Mouse (Mus musculus) hindbrain, postnatal 0 days (tissue): ENCODE data around the gene Nme7. TPM values are rescaled to one million over a fixed set of nuclear protein-coding genes. Genes with fewer than 3 reads are reported as not detected.

Source experiments
- ATAC-seq: fragments of 200-750 bp; cut with Nextera tagmentation; 2 replicates; pipeline ENCODE4 v1.8.0; 2017; ENCODE audit warnings: mild to moderate bottlenecking, moderate TSS enrichment, moderate library complexity
- DNase-seq: peaks from one replicate; pipeline ENCODE4 v3.0.0-alpha.2; 2015; ENCODE audit warnings: low spot score
- H3K27ac ChIP-seq: fragments of 300-500 bp; sonication (generic); 2 replicates; pipeline ENCODE4 v1.5.1; 2014; ENCODE audit warnings: mild to moderate bottlenecking
- H3K27me3 ChIP-seq: fragments of 300-500 bp; sonication (generic); 2 replicates; pipeline ENCODE4 v1.6.1; 2014; ENCODE audit warnings: low read length, mixed read lengths; ENCODE audit not compliant: insufficient read depth
- H3K36me3 ChIP-seq: fragments of 300-500 bp; sonication (generic); 2 replicates; pipeline ENCODE4 v1.6.1; 2014; ENCODE audit warnings: low read length, mixed read lengths; ENCODE audit not compliant: insufficient read depth
- H3K4me1 ChIP-seq: fragments of 300-500 bp; sonication (generic); 2 replicates; pipeline ENCODE4 v1.6.1; 2014; ENCODE audit warnings: antibody characterized with exemption, low read length, mixed read lengths; ENCODE audit not compliant: insufficient read depth
- H3K4me2 ChIP-seq: fragments of 300-500 bp; sonication (generic); 2 replicates; pipeline ENCODE4 v1.6.1; 2014; ENCODE audit warnings: low read depth, mild to moderate bottlenecking, low read length, moderate library complexity, mixed read lengths
- H3K4me3 ChIP-seq: fragments of 300-500 bp; sonication (generic); 2 replicates; pipeline ENCODE4 v1.5.1; 2014; ENCODE audit warnings: low read length
- H3K9ac ChIP-seq: fragments of 300-500 bp; sonication (generic); replicated peaks from 2 replicates; pipeline ENCODE4 v1.6.1; 2014; ENCODE audit warnings: mild to moderate bottlenecking, low read length, moderate library complexity, mixed read lengths
- H3K9me3 ChIP-seq: fragments of 300-500 bp; sonication (generic); 2 replicates; pipeline ENCODE4 v1.6.1; 2016; ENCODE audit warnings: low read length, mixed read lengths
- CTCF ChIP-seq: IDR thresholded peaks from 2 replicates; pipeline ENCODE4 v1.5.1; 2016; ENCODE audit warnings: antibody characterized with exemption, control low read depth, low read depth
- WGBS: fragments of 180-500 bp; shearing (Covaris S2); extraction: QIAGEN DNeasy Blood & Tissue Kit; methylation state at CpG from one replicate; pipeline ENCODE4 v1.1.7; 2014; 5-methylcytosine and 5-hydroxymethylcytosine counted together
- polyA plus RNA-seq: library from polyadenylated mRNA; unstranded; fragments of >200 nt; fragmentation: Nextera tagmentation; extraction: Ambion mirVana; gene quantifications from 2 replicates; pipeline ENCODE4 v1.2.1, GENCODE M21; 2015
- total RNA-seq: library from RNA; depleted of rRNA; stranded (reverse); fragments of >200 nt; gene quantifications from 2 replicates; pipeline ENCODE4 v1.2.3, GENCODE M21; 2014

The Nme7 gene
- total and polyA plus RNA-seq, 2 experiments from 2014 or later, result 19.7 to 24.8 TPM

DNA sequence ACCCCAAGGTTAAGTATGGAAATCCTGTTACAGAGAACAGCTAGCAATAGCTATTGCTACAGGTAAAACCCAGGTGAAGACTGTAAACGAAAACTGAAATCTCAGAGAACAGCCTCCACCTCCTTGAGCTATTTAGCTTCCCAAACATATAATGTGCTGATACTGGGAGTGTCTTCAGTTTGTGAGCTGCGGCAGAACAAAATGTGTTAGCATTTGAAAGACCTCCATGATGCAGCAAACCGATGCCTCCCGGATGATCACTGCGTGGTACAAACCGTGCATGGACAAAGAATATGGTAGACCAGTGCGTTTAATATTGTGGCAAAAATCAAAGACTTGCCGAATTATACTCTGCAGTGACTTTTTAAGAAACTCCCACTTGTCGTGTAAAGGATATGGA lies 71.7 kb downstream of the Nme7 start:
- Histone ChIP-seq H3K4me1 (no peaks in the 10 kb centered on the region), H3K9ac (no peak overlapping the region), H3K27me3 (no peaks in the 10 kb centered on the region), H3K27ac (no peak overlapping the region), H3K36me3 (no peaks in the 10 kb centered on the region), H3K4me3 (no peak overlapping the region), H3K4me2 (no peak overlapping the region), H3K9me3 (no peaks in the 10 kb centered on the region)
- WGBS, result 96% methylated on average over 9 of the region's 9 CpGs
- TF ChIP-seq CTCF, result no peak
- no peak for DNase-seq
- no peak for ATAC-seq

- no peak overlapping the region for H3K27ac ChIP-seq
- H3K27me3 ChIP-seq, result no peaks in the 10 kb centered on the region
- DNase-seq (no peak), ATAC-seq (no peak)
- H3K36me3 ChIP-seq, result no peaks in the 10 kb centered on the region
- no peak for TF ChIP-seq CTCF
- 76% methylated on average over 9 of the region's 9 CpGs for WGBS
- no peaks in the 10 kb centered on the region for H3K4me1 ChIP-seq
- no peak overlapping the region for H3K9ac ChIP-seq
- H3K9me3 ChIP-seq, result no peaks in the 10 kb centered on the region
- H3K4me3 ChIP-seq, result no peak overlapping the region
- H3K4me2 ChIP-seq, result no peak overlapping the region
Measured at GRCm38 (mm10) chr1:164376761-164377487, 73.0 kb downstream of the Nme7 start.

- no peak overlapping the region for H3K27ac ChIP-seq
- H3K9me3 ChIP-seq, result no peaks in the 10 kb centered on the region
- no peak for DNase-seq
- WGBS, result 91% methylated on average over 8 of the region's 8 CpGs
- H3K9ac ChIP-seq, result no peak overlapping the region
- no peaks in the 10 kb centered on the region for H3K4me1 ChIP-seq
- no peak overlapping the region for H3K4me2 ChIP-seq
- TF ChIP-seq CTCF, result no peak
- no peaks in the 10 kb centered on the region for H3K27me3 ChIP-seq
- H3K36me3 ChIP-seq, result no peaks in the 10 kb centered on the region
- no peak overlapping the region for H3K4me3 ChIP-seq
- ATAC-seq, result no peak
Measured at GRCm38 (mm10) chr1:164383621-164384020, 79.7 kb downstream of the Nme7 start.

GRCm38 (mm10) chr1:164384354-164384753 lies 80.4 kb downstream of the Nme7 start:
- no peak overlapping the region for H3K27ac ChIP-seq
- H3K9me3 ChIP-seq, result no peaks in the 10 kb centered on the region

DNA sequence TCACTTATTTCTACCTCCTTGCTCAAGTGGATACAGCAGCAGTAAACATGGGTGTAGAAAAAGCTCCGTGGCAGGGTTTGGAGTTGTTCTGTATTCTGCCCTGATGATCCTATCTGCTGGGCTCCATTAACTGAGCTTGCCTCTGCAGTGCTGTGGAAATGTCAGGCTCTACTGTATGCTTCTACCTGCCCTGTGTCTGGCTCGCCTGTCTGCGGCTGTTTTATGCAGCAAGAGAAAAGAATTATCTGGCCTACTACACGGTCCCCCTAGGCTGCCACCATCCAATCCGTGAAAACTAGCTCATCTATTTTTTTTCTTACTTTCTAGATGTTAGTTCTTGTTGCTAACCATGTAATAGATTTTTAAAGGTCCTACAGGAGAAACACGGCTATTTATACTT lies 81.1 kb downstream of the Nme7 start:
- H3K4me2 ChIP-seq, result no peak overlapping the region
- no peaks in the 10 kb centered on the region for H3K9me3 ChIP-seq
- 82% methylated on average over 6 of the region's 6 CpGs for WGBS
- no peaks in the 10 kb centered on the region for H3K4me1 ChIP-seq
- H3K9ac ChIP-seq, result no peak overlapping the region
- no peaks in the 10 kb centered on the region for H3K27me3 ChIP-seq
- no peaks in the 10 kb centered on the region for H3K36me3 ChIP-seq
- ATAC-seq (0 out of 2 replicates have a peak, but pooled peaks have one; percentile 59), DNase-seq (no peak)
- H3K4me3 ChIP-seq, result no peak overlapping the region
- no peak for TF ChIP-seq CTCF
- no peak overlapping the region for H3K27ac ChIP-seq

More at GRCm38 (mm10) chr1:164384354-164384753, 80.4 kb downstream of the Nme7 start:
- no peaks in the 10 kb centered on the region for H3K27me3 ChIP-seq
- no peak overlapping the region for H3K9ac ChIP-seq
- no peak for ATAC-seq
- no peaks in the 10 kb centered on the region for H3K36me3 ChIP-seq
- H3K4me1 ChIP-seq, result no peaks in the 10 kb centered on the region
- no peak overlapping the region for H3K4me2 ChIP-seq
- DNase-seq, result no peak
- WGBS, result 94% methylated on average over 10 of the region's 10 CpGs
- TF ChIP-seq CTCF, result no peak
- no peak overlapping the region for H3K4me3 ChIP-seq

GRCm38 (mm10) chr1:164389743-164390142 lies 85.8 kb downstream of the Nme7 start:
- Histone ChIP-seq H3K9me3 (no peaks in the 10 kb centered on the region), H3K9ac (no peak overlapping the region), H3K4me2 (no peak overlapping the region), H3K27ac (no peak overlapping the region), H3K36me3 (no peaks in the 10 kb centered on the region), H3K4me3 (no peak overlapping the region), H3K4me1 (no peaks in the 10 kb centered on the region), H3K27me3 (no peaks in the 10 kb centered on the region)
- no peak for TF ChIP-seq CTCF
- whole genome bisulfite sequencing, result 93% methylated on average over 4 of the region's 4 CpGs
- ATAC-seq, result no peak
- DNase-seq, result no peak

- TF ChIP-seq CTCF, result no peak
- no peak overlapping the region for H3K4me3 ChIP-seq
- H3K9ac ChIP-seq, result no peak overlapping the region
- no peaks in the 10 kb centered on the region for H3K27me3 ChIP-seq
- H3K9me3 ChIP-seq, result no peaks in the 10 kb centered on the region
- ATAC-seq (no peak), DNase-seq (peak; percentile 32)
- no peak overlapping the region for H3K27ac ChIP-seq
- WGBS, result 24% methylated on average over 3 of the region's 3 CpGs
- H3K36me3 ChIP-seq, result no peaks in the 10 kb centered on the region
- no peaks in the 10 kb centered on the region for H3K4me1 ChIP-seq
- H3K4me2 ChIP-seq, result no peak overlapping the region
Measured at GRCm38 (mm10) chr1:164392176-164392575, 88.3 kb downstream of the Nme7 start.
